Mouse (Mus musculus) liver, embryonic 11.5 days (tissue): ENCODE data around the gene Adarb2. TPM values are rescaled to one million over a fixed set of nuclear protein-coding genes. Genes with fewer than 3 reads are reported as not detected.

Experiments used
- ATAC-seq: fragments of 200-750 bp; cut with Nextera tagmentation; replicated peaks from 2 replicates; pipeline ENCODE4 v1.8.0; 2017; ENCODE audit warnings: moderate number of reproducible peaks, mild to moderate bottlenecking, moderate TSS enrichment, moderate library complexity; ENCODE audit not compliant: low FRiP score
- DNase-seq: peaks from one replicate; pipeline ENCODE4 v3.0.0-alpha.2; 2017; ENCODE audit warnings: low spot score
- H3K27ac ChIP-seq: fragments of 300-500 bp; sonication (generic); 2 replicates; pipeline ENCODE4 v1.5.1; 2014; ENCODE audit warnings: mild to moderate bottlenecking, low read depth, low read length, control low read depth
- H3K27me3 ChIP-seq: fragments of 300-500 bp; sonication (generic); replicated peaks from 2 replicates; pipeline ENCODE4 v1.6.1; 2014; ENCODE audit warnings: low read length, mixed read lengths; ENCODE audit not compliant: control insufficient read depth, insufficient read depth
- H3K36me3 ChIP-seq: fragments of 300-500 bp; sonication (generic); 2 replicates; pipeline ENCODE4 v1.6.1; 2014; ENCODE audit warnings: mild to moderate bottlenecking, low read length, moderate library complexity, mixed read lengths; ENCODE audit not compliant: control insufficient read depth, insufficient read depth
- H3K4me1 ChIP-seq: fragments of 300-500 bp; sonication (generic); replicated peaks from 2 replicates; pipeline ENCODE4 v1.6.1; 2014; ENCODE audit warnings: low read length, mixed read lengths; ENCODE audit not compliant: control insufficient read depth, insufficient read depth
- H3K4me2 ChIP-seq: fragments of 300-500 bp; sonication (generic); 2 replicates; pipeline ENCODE4 v1.6.1; 2014; ENCODE audit warnings: mild to moderate bottlenecking, control low read depth, moderate library complexity
- H3K4me3 ChIP-seq: fragments of 300-500 bp; sonication (generic); 2 replicates; pipeline ENCODE4 v1.5.1; 2014; ENCODE audit warnings: low read depth, low read length, control low read depth
- H3K9ac ChIP-seq: fragments of 300-500 bp; sonication (generic); 2 replicates; pipeline ENCODE4 v1.6.1; 2014; ENCODE audit warnings: low read depth, low read length, control low read depth
- H3K9me3 ChIP-seq: fragments of 300-500 bp; sonication (generic); 2 replicates; pipeline ENCODE4 v1.6.1; 2016; ENCODE audit warnings: low read length, inconsistent platforms, mixed read lengths; ENCODE audit not compliant: control insufficient read depth
- WGBS: fragments of 180-500 bp; shearing (Covaris S2); extraction: QIAGEN DNeasy Blood & Tissue Kit; methylation state at CpG from one replicate; pipeline ENCODE4 v1.1.7; 2014; 5-methylcytosine and 5-hydroxymethylcytosine counted together
- polyA plus RNA-seq: library from polyadenylated mRNA; unstranded; fragments of >200 nt; fragmentation: Nextera tagmentation; extraction: Ambion mirVana; gene quantifications from 2 replicates; pipeline ENCODE4 v1.2.1, GENCODE M21; 2014

Gene Adarb2
- polyA plus RNA-seq, 1 experiment from 2014 or later = 0.60 TPM

DNA sequence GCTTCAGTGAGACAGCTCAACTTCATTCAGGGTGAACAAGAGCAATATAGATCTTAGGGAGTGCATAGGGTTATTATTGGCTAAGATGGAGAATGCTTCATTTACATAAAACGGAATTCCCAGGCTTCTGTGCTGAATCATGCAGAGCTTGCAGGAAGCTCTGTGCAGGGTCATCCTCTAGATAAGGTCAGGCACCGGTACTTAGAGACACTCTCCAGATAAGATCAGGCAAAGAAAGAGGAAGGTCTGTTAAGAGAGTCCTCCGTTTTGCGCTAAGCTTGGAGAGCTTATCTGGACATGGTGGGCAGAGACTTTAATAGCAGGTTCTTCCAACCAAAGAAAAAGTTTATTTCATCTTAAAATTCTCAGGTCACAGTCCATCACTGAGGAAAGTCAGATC, 542.9 kb downstream of the Adarb2 start:
- Histone ChIP-seq H3K4me2 (no peak overlapping the region), H3K4me1 (no peaks in the 10 kb centered on the region), H3K27me3 (no peaks in the 10 kb centered on the region), H3K4me3 (no peak overlapping the region), H3K9ac (no peak overlapping the region), H3K27ac (no peak overlapping the region), H3K9me3 (no peaks in the 10 kb centered on the region), H3K36me3 (no peaks in the 10 kb centered on the region)
- ATAC-seq = no peak
- no peak for DNase-seq
- WGBS = 20% methylated on average over 4 of the region's 4 CpGs

GRCm38 (mm10) chr13:8749451-8749850, 546.8 kb downstream of the Adarb2 start:
- Histone ChIP-seq H3K4me1 (no peaks in the 10 kb centered on the region), H3K27me3 (no peaks in the 10 kb centered on the region), H3K9ac (no peak overlapping the region), H3K9me3 (no peaks in the 10 kb centered on the region), H3K27ac (no peak overlapping the region), H3K36me3 (no peaks in the 10 kb centered on the region), H3K4me3 (no peak overlapping the region), H3K4me2 (no peak overlapping the region)
- DNase-seq (no peak), ATAC-seq (no peak)
- WGBS = 80% methylated on average over 6 of the region's 6 CpGs

GRCm38 (mm10) chr13:8760940-8761339, 558.3 kb downstream of the Adarb2 start:
- H3K4me2 ChIP-seq = peak overlapping the region; percentile 23; the same call in 1 of the 2 replicates
- no peak overlapping the region for H3K4me3 ChIP-seq
- H3K27me3 ChIP-seq = no peaks in the 10 kb centered on the region
- H3K4me1 ChIP-seq = 0 out of 2 replicates have a peak, but pooled peaks cover 3% of the 10 kb centered on the region
- no peak overlapping the region for H3K9ac ChIP-seq
- H3K27ac ChIP-seq = no peak overlapping the region
- H3K9me3 ChIP-seq = no peaks in the 10 kb centered on the region
- ATAC-seq = peak; percentile 66
- DNase-seq = no peak
- WGBS = 17% methylated on average over 8 of the region's 8 CpGs
- no peaks in the 10 kb centered on the region for H3K36me3 ChIP-seq

DNA sequence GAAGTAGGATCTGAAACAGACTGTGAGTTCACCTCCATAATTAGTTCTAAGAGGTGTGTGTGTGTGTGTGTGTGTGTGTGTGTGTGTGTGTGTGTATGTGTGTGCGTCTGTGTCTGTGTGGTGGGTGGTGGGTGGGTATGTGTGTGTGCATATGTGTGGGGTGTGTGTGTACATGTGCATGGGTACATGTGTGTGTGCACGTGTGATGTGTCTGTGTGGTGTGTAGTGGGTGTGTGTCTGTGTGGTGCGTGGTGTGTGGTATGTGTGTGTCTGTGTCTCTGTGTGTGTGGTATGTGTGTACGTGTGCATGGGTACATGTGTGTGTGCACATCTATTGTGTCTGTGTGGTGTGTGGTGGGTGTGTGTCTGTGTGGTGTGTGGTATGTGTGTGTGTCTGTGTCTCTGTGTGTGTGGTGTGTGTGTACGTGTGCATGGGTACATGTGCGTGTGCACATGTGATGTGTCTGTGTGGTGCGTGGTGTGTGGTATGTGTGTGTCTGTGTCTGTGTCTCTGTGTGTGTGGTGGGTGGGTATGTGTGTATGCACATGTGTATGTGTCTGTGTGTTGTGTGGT, 567.1 kb downstream of the Adarb2 start:
- no peak overlapping the region for H3K4me3 ChIP-seq
- no peak overlapping the region for H3K4me2 ChIP-seq
- H3K27me3 ChIP-seq = no peaks in the 10 kb centered on the region
- H3K4me1 ChIP-seq = no peaks in the 10 kb centered on the region
- no peak for ATAC-seq
- H3K27ac ChIP-seq = no peak overlapping the region
- no peak for DNase-seq
- no peaks in the 10 kb centered on the region for H3K9me3 ChIP-seq
- no peak overlapping the region for H3K9ac ChIP-seq
- 90% methylated on average over 7 of the region's 7 CpGs for WGBS
- H3K36me3 ChIP-seq = no peaks in the 10 kb centered on the region

DNA sequence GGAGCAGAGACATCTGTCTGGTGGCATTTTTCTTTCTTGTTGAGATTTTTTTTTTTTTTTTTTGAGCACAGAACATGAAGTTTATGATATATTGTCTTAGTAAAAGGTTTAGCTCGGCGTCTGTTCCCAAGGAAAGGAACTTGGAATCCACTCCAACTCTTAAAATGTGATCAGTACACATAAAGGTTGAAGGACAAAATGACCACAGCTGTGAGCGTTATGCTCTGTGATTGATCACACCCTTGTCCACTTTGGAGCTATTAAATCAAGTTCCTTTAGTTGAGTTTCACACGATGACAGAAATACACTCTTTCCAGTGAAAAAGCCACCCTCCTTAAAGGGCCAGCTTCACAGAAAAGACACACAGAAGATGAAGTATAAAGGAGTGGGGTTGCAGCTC, 568.0 kb downstream of the Adarb2 start:
- H3K4me3 ChIP-seq = no peak overlapping the region
- DNase-seq = no peak
- H3K27me3 ChIP-seq = no peaks in the 10 kb centered on the region
- no peaks in the 10 kb centered on the region for H3K4me1 ChIP-seq
- H3K9me3 ChIP-seq = no peaks in the 10 kb centered on the region
- no peaks in the 10 kb centered on the region for H3K36me3 ChIP-seq
- H3K9ac ChIP-seq = no peak overlapping the region
- H3K27ac ChIP-seq = no peak overlapping the region
- ATAC-seq = no peak
- WGBS = 76% methylated on average over 4 of the region's 4 CpGs
- H3K4me2 ChIP-seq = no peak overlapping the region

GRCm38 (mm10) chr13:8780441-8780840, 577.8 kb downstream of the Adarb2 start:
- Histone ChIP-seq H3K27ac (no peak overlapping the region), H3K4me2 (no peak overlapping the region), H3K36me3 (no peaks in the 10 kb centered on the region), H3K4me1 (no peaks in the 10 kb centered on the region), H3K9ac (no peak overlapping the region), H3K9me3 (no peaks in the 10 kb centered on the region), H3K4me3 (no peak overlapping the region), H3K27me3 (no peaks in the 10 kb centered on the region)
- DNase-seq (no peak), ATAC-seq (peak; percentile 69)
- 34% methylated on average over 4 of the region's 4 CpGs for WGBS

DNA sequence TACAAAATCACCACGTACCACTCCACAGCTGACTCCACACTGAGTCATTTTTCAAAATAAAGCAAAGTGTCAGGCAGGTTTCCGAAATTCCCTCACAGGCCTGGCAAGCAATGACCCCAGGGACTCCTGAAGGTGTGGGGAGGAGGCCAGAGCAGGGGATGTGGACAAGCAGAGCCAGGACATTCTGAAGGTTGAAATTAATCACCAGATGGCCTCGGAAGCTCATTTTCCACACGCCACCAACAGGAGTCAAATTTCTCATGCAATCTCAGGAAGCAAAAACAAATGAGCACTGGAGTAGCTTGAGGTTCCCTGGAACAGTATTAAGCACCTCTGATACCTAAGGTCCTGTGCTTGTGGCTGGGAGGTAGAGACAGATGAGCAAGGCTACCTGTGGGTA, 580.0 kb downstream of the Adarb2 start:
- H3K4me2 ChIP-seq = no peak overlapping the region
- no peaks in the 10 kb centered on the region for H3K9me3 ChIP-seq
- DNase-seq (no peak), ATAC-seq (no peak)
- H3K27ac ChIP-seq = no peak overlapping the region
- WGBS = 68% methylated on average over 4 of the region's 4 CpGs
- H3K27me3 ChIP-seq = no peaks in the 10 kb centered on the region
- no peak overlapping the region for H3K4me3 ChIP-seq
- no peak overlapping the region for H3K9ac ChIP-seq
- no peaks in the 10 kb centered on the region for H3K36me3 ChIP-seq
- no peaks in the 10 kb centered on the region for H3K4me1 ChIP-seq

DNA sequence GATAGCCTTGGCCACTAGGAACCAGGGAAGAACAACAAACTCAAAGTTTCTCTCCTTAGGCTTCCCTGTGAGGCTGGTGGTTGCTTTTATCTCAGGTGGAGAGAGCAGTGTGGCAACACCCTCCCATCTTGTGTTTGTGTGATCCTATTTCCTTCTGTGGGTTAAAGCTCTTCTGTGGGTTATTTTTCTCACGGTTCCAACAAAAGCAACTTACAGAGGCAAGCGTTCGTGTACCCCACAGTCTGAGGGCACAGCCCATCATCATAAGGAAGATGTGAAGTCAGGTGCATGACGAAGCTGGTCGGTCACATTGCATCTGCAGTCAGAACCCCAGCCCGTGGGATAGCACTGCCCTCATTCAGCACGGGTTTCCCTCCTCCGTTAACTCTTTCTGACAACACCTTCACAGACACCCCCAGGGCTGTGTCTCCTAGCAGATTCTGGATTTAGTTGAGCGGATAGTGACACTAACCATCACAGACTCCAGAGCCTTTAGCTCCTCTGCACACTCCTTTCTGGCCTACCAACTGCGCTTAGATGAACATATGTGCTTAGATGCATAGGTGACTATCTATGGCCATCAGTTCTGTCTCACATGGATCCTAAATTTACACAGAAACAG, 581.1 kb downstream of the Adarb2 start:
- Histone ChIP-seq H3K4me1 (no peaks in the 10 kb centered on the region), H3K27me3 (no peaks in the 10 kb centered on the region), H3K36me3 (no peaks in the 10 kb centered on the region), H3K9ac (no peak overlapping the region), H3K27ac (no peak overlapping the region), H3K9me3 (no peaks in the 10 kb centered on the region), H3K4me2 (no peak overlapping the region), H3K4me3 (no peak overlapping the region)
- ATAC-seq = no peak
- 75% methylated on average over 10 of the region's 10 CpGs for WGBS
- DNase-seq = no peak
